Mouse (Mus musculus): ENCODE measurements around the gene Vmn2r89.

DNA sequence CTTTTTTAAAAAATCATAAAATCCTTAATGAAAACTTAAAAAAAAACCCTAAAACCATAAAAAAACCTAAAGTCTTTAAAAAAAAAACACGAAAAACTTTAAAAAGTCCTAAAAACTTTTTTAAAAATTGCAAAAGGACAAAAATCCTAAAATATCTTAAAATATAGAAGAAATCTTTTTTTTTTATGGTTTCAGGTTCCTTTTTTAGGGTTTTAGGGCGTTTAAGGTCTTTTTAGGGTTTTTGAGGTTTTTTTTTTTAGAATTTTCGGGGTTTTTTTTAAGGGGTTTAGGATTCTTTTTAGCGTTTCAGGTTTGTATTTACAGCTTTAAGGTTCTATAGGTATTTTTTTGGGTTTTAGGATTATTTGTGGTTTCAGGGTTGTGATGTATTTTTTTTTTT is 48.8 kb downstream of the Vmn2r89 start:
- TF ChIP-seq CTCF (IDR thresholded peaks at IDR 0.05; ENCODE audit: control insufficient read depth, insufficient read depth, insufficient read length) = no peak
- TF ChIP-seq CEBPB (IDR thresholded peaks at IDR 0.05; ENCODE audit: low read depth) = no peak

Data from C2C12 (cell line).